Mouse (Mus musculus) ES-CJ7 (cell line): ENCODE measurements around the gene Dglucy.
"Not testable (repeated sequence)": the region's sequence is repeated elsewhere in the genome, so short reads cannot be mapped to it uniquely, and the experiment has no call there.

ENCODE experiments used
- DNase-seq: peaks from one replicate; pipeline ENCODE4 v3.0.0; 2011; ENCODE audit warnings: low read depth, low spot score

Gene Dglucy

DNA sequence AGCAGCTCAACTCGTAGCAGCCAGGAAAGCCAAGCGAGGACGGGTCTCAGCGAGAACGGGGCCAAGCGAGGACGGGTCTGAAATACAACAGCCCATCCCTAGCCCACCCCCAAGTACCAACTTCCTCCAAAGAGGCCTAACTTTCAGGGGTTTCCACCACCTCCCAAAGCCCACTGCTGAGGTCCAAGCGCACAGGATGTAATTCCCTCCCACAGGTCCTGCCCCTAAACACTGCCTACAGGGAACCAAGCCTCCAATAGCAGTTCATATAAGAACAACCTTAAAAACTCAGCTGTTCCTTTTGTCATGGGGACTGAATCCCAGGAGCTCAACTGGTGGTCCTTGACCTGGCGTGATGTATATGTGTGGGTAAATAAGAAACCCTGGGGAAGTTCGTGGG, 1.6 kb downstream of the Dglucy start:
- no peak for DNase-seq

- DNase-seq: no peak
These were observed 2.7 kb downstream of the Dglucy start for GRCm38 (mm10) chr12:100781428-100782120.

DNA sequence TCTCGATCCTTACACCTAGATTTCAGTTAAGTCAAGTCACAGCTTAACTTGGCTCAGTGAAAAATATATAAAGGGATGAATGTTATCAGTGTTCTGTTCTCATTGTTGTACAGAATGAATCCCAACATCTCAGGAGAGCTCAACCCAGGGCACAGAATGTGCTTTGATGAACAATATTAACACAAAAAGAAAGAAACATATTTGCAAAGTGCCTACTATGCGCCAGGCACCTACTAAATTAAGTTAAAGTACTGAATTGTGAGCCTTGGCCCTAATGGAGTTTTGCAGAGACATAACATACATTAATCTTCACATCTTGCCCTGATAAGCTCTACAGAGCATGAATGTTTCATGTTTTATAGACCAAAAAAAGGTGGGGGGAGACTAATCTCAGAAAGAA, 5.3 kb downstream of the Dglucy start:
- DNase-seq: no peak

GRCm38 (mm10) chr12:100785344-100785743, 6.5 kb downstream of the Dglucy start:
- DNase-seq: no peak

DNA sequence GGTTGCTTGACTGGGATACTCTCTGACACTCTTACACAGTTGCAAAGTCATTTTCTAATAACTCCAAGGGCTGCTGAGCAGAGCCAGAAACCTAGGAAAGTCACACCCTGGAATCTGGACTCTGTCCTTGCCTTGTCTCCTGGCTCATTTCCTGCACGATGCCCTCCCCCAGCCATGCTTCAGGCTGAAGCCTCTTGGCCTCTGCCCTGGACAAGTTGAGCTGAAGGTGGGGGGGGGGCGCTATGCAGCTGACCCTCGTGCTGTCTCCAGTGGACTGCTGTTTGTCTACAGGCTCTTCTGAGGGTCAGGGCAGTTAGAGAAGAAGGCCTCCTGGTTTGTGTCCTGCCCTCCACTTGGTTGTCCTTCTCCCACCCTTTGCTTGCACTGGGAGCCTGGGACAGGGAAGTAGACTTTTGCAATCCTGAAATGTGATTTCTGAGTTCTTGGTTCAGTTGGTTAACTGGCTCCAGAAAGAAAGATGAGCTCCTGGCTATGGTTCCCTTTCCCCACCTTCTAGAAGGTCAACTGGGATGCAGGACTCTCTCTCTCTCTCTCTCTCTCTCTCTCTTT, 11.2 kb downstream of the Dglucy start:
- DNase-seq: no peak

DNA sequence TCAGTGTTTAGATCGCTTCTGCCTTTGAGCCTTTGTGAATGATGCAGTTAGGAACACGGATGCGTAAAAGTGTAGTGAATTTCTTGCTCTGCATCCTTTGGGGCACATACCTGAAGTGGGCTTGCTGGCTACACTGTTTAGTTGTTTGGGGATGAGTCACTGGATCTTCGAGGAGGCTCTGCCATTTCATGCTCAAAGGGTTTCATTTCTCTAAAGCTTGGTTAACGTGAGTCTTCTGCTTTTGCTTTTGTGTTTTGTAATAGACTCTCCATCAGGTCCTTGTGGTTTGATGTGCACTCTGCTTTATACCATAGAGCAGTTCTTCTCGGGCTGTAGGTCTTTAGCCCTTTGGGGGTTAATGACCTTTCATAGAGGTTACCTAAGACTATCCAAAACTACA, 12.6 kb downstream of the Dglucy start:
- DNase-seq: no peak

DNA sequence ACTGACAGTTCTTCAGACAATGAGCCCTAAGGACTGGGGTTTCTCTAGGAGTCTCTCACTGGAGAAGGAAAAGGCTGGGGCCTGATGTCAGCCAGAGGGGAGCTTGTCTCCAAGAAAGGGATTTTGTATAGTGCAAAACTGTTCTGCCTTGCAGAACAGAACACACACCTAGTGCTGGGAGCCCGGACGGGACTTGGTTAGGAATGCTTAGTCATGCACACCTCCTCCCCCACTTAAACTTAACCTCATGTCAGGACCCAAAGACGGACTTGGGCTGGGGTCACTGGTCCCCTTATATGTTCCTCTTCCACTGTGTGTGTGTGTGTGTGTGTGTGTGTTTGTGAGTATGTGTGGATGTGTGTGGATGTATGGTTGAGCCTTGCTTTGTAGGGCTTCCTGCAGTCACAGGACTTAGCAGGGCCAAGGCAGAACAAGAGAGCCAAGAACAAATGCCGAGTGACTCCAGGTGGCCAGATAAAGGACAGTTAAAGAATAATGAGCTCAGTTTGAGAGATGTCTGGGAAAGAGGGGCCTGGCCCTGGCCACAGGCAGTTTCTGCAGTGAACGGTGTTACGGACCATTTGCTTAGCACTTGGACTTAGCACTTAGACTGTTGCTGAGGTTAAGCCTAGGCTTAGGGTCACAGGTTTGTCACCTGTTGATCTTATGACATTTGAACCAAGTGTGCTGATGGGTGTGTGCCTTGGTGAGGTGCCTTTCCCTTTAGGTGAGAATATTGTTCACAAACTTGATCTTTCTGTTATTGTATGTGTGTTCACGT, 15.8 kb downstream of the Dglucy start:
- no peak for DNase-seq

DNA sequence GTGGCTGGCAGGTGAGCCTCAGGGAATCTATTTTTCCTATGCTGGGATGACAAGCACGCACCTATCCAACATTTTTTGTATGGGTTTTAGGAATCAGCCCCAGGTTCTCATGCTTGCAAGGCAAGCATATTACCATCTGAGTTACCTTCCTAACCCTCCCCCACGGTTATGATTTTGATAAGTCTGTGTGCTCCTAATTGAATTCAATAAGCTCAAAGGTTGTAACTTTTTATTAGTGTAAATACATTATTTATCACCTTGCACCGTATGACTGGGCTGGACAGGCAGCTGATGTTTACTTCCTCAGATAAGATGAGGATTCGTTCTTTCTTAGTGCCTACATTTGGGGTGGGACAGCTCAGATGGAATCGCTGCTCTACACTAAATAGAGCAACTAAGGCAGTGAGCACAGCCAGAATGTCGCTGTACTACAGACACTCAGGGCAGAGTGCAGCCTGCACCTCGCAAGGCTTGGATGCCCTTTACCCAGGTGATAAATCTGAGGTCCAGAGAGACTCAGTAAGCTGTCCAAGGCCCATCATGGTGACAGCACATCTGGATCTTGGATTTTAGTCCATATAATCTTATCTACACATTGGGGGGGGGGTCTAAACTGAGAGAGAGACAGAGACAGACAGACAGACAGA, 16.7 kb downstream of the Dglucy start:
- no peak for DNase-seq

DNA sequence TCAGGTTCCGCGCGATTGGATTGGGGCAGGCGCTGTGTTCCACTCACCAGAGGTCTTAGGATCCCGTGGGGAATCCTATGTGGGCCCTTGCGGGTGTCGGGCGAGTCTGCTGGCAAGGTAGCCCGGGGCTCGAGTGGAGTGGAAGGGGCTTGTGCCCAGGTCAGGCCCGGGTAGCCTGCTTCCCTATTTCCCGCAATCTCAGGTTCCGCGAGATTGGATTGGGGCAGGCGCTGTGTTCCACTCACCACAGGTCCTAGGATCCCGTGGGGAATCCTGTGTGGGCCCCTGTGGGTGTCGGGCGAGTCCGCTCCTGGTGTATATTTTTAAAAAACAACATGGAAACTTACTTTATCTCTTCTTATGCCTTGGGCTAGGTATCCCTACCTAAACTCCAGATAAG, 24.5 kb downstream of the Dglucy start:
- DNase-seq: not testable (repeated sequence)

GRCm38 (mm10) chr12:100807280-100807679, 28.4 kb downstream of the Dglucy start:
- DNase-seq: no peak

GRCm38 (mm10) chr12:100808609-100809280, 29.9 kb downstream of the Dglucy start:
- DNase-seq: no peak

GRCm38 (mm10) chr12:100810542-100810941, 31.7 kb downstream of the Dglucy start:
- no peak for DNase-seq

DNA sequence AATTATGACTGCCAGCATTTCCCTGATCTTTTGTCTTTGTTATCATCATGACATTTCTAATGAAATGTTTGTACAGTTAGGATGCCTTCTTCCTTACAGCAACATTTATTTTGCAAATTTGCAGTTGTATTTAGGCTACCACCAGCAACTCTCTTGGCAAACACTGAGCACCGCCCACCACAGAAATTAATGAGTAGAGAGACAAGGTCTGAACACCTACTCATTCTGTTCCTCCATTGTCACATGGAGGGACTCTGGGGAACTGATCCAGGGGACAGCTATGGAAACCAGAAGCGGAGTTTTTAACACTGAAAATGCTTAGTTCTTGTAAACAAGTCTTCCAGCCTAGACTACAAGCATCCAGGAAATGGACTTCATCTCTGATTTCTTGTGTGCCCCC, 35.0 kb downstream of the Dglucy start:
- DNase-seq: no peak

- no peak for DNase-seq
These were observed 35.8 kb downstream of the Dglucy start for GRCm38 (mm10) chr12:100814671-100815070.

- no peak for DNase-seq
These were observed 38.0 kb downstream of the Dglucy start for GRCm38 (mm10) chr12:100816906-100817305.

GRCm38 (mm10) chr12:100819965-100820364, 41.1 kb downstream of the Dglucy start:
- no peak for DNase-seq

DNA sequence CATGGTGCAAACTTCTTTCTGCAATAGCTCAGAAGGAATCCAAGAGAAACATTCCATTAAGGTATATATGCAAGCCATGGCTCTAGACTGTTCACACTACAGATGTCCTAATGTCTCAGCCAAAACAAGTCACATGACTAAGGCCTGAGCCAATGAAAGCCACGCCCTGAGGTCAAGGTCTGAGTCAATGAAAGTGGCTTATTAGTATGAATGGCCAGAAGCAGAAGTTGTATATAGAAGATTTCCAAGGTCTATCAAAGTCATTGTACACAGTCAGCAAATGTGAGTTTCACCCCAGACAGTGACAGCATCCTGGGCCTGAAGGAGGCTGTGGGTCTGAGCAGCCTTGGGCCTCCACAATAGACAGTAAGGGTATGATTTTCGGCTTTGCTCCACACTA, 52.2 kb downstream of the Dglucy start:
- DNase-seq: no peak

- DNase-seq: peak; percentile 75
These were observed 52.9 kb downstream of the Dglucy start for GRCm38 (mm10) chr12:100831629-100832325.

DNA sequence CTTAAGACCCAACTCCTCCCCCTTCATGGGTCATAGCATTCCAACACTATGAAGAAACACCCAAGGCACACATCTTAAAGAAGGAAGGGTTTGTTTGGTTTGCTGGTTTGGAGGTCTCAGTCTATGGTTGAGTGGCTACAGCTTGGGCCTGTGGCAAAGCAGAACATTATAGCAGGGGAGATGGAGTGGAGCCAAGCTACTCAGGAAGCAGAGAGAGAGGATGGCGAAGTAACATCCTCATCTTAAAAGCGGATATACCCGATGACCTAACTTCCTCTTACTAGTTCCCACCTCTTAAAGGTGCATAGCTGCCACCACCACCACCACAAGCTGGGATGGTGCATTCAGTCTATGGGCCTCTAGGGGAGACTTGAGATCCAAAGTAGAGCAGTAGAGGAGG, 58.4 kb downstream of the Dglucy start:
- no peak for DNase-seq

GRCm38 (mm10) chr12:100839079-100839600, 60.3 kb downstream of the Dglucy start:
- DNase-seq: no peak

- DNase-seq: no peak
These were observed 61.1 kb downstream of the Dglucy start for GRCm38 (mm10) chr12:100839926-100840325.
